Mouse (Mus musculus) MEL (cell line): Measurements from ENCODE around the gene Nmrk1. TPM values are rescaled to one million over a fixed set of nuclear protein-coding genes. Genes with fewer than 3 reads are reported as not detected.
"Not testable (repeated sequence)": the region's sequence is repeated elsewhere in the genome, so short reads cannot be mapped to it uniquely, and the experiment has no call there.

Experiments
- DNase-seq: peaks from one replicate; pipeline ENCODE4 v3.0.0; 2011; ENCODE audit warnings: low read depth, low spot score
- H3K27ac ChIP-seq: 2 replicates; pipeline ENCODE4 v1.5.1; 2012; ENCODE audit warnings: low read depth, mild to moderate bottlenecking, control low read depth, low read length, moderate library complexity; ENCODE audit not compliant: control insufficient read depth
- H3K27me3 ChIP-seq, 2 experiments: fragments of 150-350 bp in 1 of 2; sonication (generic) in 1 of 2; 2 replicates each; pipeline ENCODE4 v1.6.1; 2012; ENCODE audit warnings: low read length in 2 of 2, mild to moderate bottlenecking in 2 of 2, improper control_type of control experiment in 1 of 2, moderate library complexity in 1 of 2; ENCODE audit not compliant: insufficient read depth in 2 of 2, control insufficient read depth in 1 of 2
- H3K36me3 ChIP-seq, 2 experiments: 2 replicates each; pipeline ENCODE4 v1.6.1; 2012 to 2014; ENCODE audit warnings: low read length in 2 of 2, improper control_type of control experiment in 1 of 2, inconsistent platforms in 1 of 2, mild to moderate bottlenecking in 1 of 2; ENCODE audit not compliant: insufficient read depth in 2 of 2, control insufficient read depth in 1 of 2
- H3K4me1 ChIP-seq, 2 experiments: fragments of 150-350 bp in 1 of 2; sonication (generic) in 1 of 2; 2 replicates each; pipeline ENCODE4 v1.6.1; 2012; ENCODE audit warnings: low read length in 2 of 2, improper control_type of control experiment in 1 of 2, mild to moderate bottlenecking in 1 of 2; ENCODE audit not compliant: insufficient read depth in 2 of 2, control insufficient read depth in 1 of 2
- H3K4me3 ChIP-seq, 2 experiments: fragments of 150-350 bp in 1 of 2; sonication (generic) in 1 of 2; 2 replicates each; pipeline ENCODE4 v1.5.1; 2012; ENCODE audit warnings: low read depth in 2 of 2, low read length in 2 of 2, mild to moderate bottlenecking in 2 of 2, moderate library complexity in 2 of 2, control low read depth in 1 of 2, improper control_type of control experiment in 1 of 2; ENCODE audit not compliant: control insufficient read depth in 1 of 2, insufficient read depth in 1 of 2
- H3K79me2 ChIP-seq: 2 replicates; pipeline ENCODE4 v1.6.1; 2012; ENCODE audit warnings: mild to moderate bottlenecking, low read length, moderate library complexity; ENCODE audit not compliant: control insufficient read depth, poor library complexity, insufficient read depth
- H3K9ac ChIP-seq: 2 replicates; pipeline ENCODE4 v1.6.1; 2012; ENCODE audit warnings: low read depth, mild to moderate bottlenecking, control low read depth, low read length, moderate library complexity; ENCODE audit not compliant: control insufficient read depth, poor library complexity, severe bottlenecking
- H3K9me3 ChIP-seq: fragments of 150-350 bp; sonication (generic); replicated peaks from 2 replicates; pipeline ENCODE4 v1.6.1; 2012; ENCODE audit warnings: mild to moderate bottlenecking, low read length, improper control_type of control experiment, moderate library complexity; ENCODE audit not compliant: insufficient read depth
- CTCF ChIP-seq, 3 experiments: IDR thresholded peaks in 2 of 3; conservative IDR thresholded peaks in 1 of 3; 2 replicates each; pipeline ENCODE4 v1.5.1; 2011 to 2012; ENCODE audit warnings: low read length in 3 of 3, low read depth in 2 of 3, mild to moderate bottlenecking in 2 of 3, improper control_type of control experiment in 1 of 3, inconsistent platforms in 1 of 3, mixed read lengths in 1 of 3, moderate library complexity in 1 of 3; ENCODE audit not compliant: control insufficient read depth in 1 of 3, insufficient read depth in 1 of 3, poor library complexity in 1 of 3, severe bottlenecking in 1 of 3
- MAZ ChIP-seq: IDR thresholded peaks from 2 replicates; pipeline ENCODE4 v1.6.1; 2012; ENCODE audit warnings: low read depth, mild to moderate bottlenecking, inconsistent platforms, low read length, improper control_type of control experiment
- MXI1 ChIP-seq: IDR thresholded peaks from 2 replicates; pipeline ENCODE4 v1.6.1; 2011; ENCODE audit warnings: mild to moderate bottlenecking, low read depth, low read length, improper control_type of control experiment
- POLR2AphosphoS5 ChIP-seq: IDR thresholded peaks from 2 replicates; pipeline ENCODE4 v1.6.1; 2012; ENCODE audit warnings: low read depth, borderline replicate concordance, mild to moderate bottlenecking, inconsistent platforms, low read length, moderate library complexity, mixed read lengths
- SIN3A ChIP-seq: IDR thresholded peaks from 2 replicates; pipeline ENCODE4 v1.6.1; 2012; ENCODE audit warnings: low read length, improper control_type of control experiment, inconsistent platforms
- TBP ChIP-seq: IDR thresholded peaks from 2 replicates; pipeline ENCODE4 v1.8.0; 2011; ENCODE audit warnings: low read depth, low read length, improper control_type of control experiment
- TCF12 ChIP-seq: IDR thresholded peaks from 2 replicates; pipeline ENCODE4 v1.6.1; 2014; ENCODE audit warnings: low read depth, mild to moderate bottlenecking, inconsistent platforms, low read length, improper control_type of control experiment, moderate library complexity
- USF2 ChIP-seq, 2 experiments: IDR thresholded peaks; 2 replicates each; pipeline ENCODE4 v1.6.1; 2011 to 2012; ENCODE audit warnings: improper control_type of control experiment in 2 of 2, low read length in 2 of 2, borderline replicate concordance in 1 of 2, inconsistent platforms in 1 of 2, low read depth in 1 of 2, mild to moderate bottlenecking in 1 of 2; ENCODE audit not compliant: insufficient read depth in 1 of 2
- ZMIZ1 ChIP-seq: IDR thresholded peaks from 2 replicates; pipeline ENCODE4 v1.6.1; 2012; ENCODE audit warnings: low read depth, mild to moderate bottlenecking, inconsistent platforms, low read length, improper control_type of control experiment, moderate library complexity
- ZNF384 ChIP-seq: IDR thresholded peaks from 2 replicates; pipeline ENCODE4 v1.6.1; 2012; ENCODE audit warnings: low read depth, mild to moderate bottlenecking, inconsistent platforms, low read length, improper control_type of control experiment
- polyA plus RNA-seq, 2 experiments: library from polyadenylated mRNA; stranded (reverse) in 1 of 2; unstranded in 1 of 2; fragments of >175 nt in 1 of 2; fragments of >200 nt in 1 of 2; gene quantifications; 2 replicates each; pipeline versions ENCODE4 v1.2.1 to v1.2.4; 2012; ENCODE audit warnings: low replicate concordance in 2 of 2, low read depth in 1 of 2; ENCODE audit not compliant: insufficient read length in 2 of 2, insufficient read depth in 1 of 2, missing spikeins in 1 of 2
- total RNA-seq: library from RNA; depleted of rRNA; stranded (reverse); fragments of 300-350 nt; gene quantifications from 2 replicates; pipeline ENCODE4 v1.2.3, GENCODE M21; 2012

The Nmrk1 gene
- total and polyA plus RNA-seq, 3 experiments: 18.5 to 22.5 TPM; not detected in 1

DNA sequence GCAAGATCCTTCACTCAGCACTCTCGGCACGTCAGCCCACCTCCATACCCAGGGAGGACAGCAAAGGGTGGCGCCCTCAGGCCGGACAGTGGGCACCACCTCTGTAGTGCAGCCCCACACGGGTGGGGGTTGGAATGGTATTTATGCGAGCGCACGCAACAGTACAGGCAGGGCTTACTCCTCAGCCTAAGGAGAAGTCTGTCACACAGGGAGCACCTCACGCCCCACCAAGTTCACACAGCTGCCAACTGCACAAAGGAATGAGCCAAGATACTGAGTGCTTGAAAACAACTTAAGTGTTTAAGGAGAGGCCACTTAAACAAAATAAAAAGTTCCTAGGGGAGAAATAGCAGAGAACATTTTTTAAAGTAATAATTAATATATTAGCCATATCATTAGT, 44.6 kb upstream of the Nmrk1 start:
- no peak overlapping the region for H3K9ac ChIP-seq
- no peak overlapping the region for H3K27ac ChIP-seq
- no peaks in the 10 kb centered on the region for H3K27me3 ChIP-seq
- no peaks in the 10 kb centered on the region for H3K4me1 ChIP-seq
- TF ChIP-seq USF2 (IDR thresholded peaks at IDR 0.05; ENCODE audit: borderline replicate concordance in 1 of 2, insufficient read depth in 1 of 2, low read depth in 1 of 2, low read length in 2 of 2): no peak
- TF ChIP-seq CTCF (IDR thresholded peaks at IDR 0.05 in 2 of 3, conservative IDR thresholded peaks at IDR 0.05 in 1 of 3; ENCODE audit: control insufficient read depth in 1 of 3, insufficient read depth in 1 of 3, low read depth in 2 of 3, low read length in 3 of 3, poor library complexity in 1 of 3, severe bottlenecking in 1 of 3): no peak
- TF ChIP-seq ZMIZ1: no peak
- TF ChIP-seq ZNF384: no peak
- TF ChIP-seq POLR2AphosphoS5: no peak
- TF ChIP-seq TCF12: no peak
- TF ChIP-seq MAZ: no peak
- TF ChIP-seq SIN3A: no peak
- TF ChIP-seq TBP: no peak
- TF ChIP-seq, all 39 proteins: peak for 0
- no peak for DNase-seq
- no peaks in the 10 kb centered on the region for H3K79me2 ChIP-seq
- H3K9me3 ChIP-seq: no peaks in the 10 kb centered on the region
- H3K4me3 ChIP-seq: no peak overlapping the region
- H3K36me3 ChIP-seq: peaks cover 0 to 5% of the 10 kb centered on the region in 2 experiments; a peak in 2 of 4 replicates

DNA sequence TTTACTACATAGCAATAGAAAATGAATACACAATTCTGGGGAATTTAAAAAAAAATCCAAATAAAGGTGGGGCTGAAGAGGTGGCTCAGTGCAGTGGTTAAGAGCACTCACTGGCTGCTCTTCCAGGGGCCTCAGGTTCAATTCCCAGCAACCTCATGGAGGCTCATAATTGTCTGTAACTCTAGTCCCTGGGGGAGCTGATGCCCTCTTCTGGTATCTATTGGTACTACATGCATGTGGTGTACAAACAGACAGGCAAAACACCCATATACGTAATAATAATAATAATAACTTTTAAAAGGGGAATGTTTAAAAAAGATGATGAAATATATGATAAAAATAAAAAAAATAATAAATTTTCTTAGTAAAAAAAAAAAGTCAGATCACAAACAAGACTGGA, 43.5 kb upstream of the Nmrk1 start:
- no peak overlapping the region for H3K4me3 ChIP-seq
- DNase-seq: peak; percentile 57
- no peak overlapping the region for H3K9ac ChIP-seq
- peaks cover 0 to 5% of the 10 kb centered on the region in 2 experiments; a peak in 2 of 4 replicates for H3K36me3 ChIP-seq
- no peaks in the 10 kb centered on the region for H3K27me3 ChIP-seq
- H3K79me2 ChIP-seq: no peaks in the 10 kb centered on the region
- peak; percentile 15 to 35 (median 22); a peak in 5 of 6 replicates for TF ChIP-seq CTCF (IDR thresholded peaks at IDR 0.05 in 2 of 3, conservative IDR thresholded peaks at IDR 0.05 in 1 of 3; ENCODE audit: control insufficient read depth in 1 of 3, insufficient read depth in 1 of 3, low read depth in 2 of 3, low read length in 3 of 3, poor library complexity in 1 of 3, severe bottlenecking in 1 of 3)
- TF ChIP-seq MXI1: no peak
- no peaks in the 10 kb centered on the region for H3K4me1 ChIP-seq
- no peak overlapping the region for H3K27ac ChIP-seq
- no peaks in the 10 kb centered on the region for H3K9me3 ChIP-seq

DNA sequence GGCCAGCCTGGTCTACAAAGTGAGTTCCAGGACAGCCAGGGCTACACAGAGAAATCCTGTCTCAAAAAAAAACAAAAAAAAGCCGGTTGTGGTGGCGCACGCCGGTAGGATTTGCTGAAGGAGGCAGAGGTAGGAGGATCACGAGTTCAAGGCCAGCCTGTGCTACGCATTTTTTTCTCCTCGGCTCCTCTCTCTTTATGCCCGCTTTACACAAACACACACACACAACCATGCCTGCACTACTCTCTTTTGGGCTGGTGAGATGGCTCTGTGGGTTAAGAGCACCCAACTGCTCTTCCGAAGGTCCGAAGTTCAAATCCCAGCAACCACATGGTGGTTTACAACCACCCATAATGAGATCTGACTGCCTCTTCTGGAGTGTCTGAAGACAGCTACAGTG, 42.9 kb upstream of the Nmrk1 start:
- not testable (repeated sequence) for H3K9me3 ChIP-seq, H3K27ac ChIP-seq, H3K36me3 ChIP-seq, H3K9ac ChIP-seq, H3K79me2 ChIP-seq, H3K27me3 ChIP-seq, H3K4me3 ChIP-seq, H3K4me1 ChIP-seq
- DNase-seq: peak; percentile 30
